Mouse (Mus musculus): ENCODE measurements around the gene Rftn1. TPM values are rescaled to one million over a fixed set of nuclear protein-coding genes. Genes with fewer than 3 reads are reported as not detected.
"Not testable (repeated sequence)": the region's sequence is repeated elsewhere in the genome, so short reads cannot be mapped to it uniquely, and the experiment has no call there.

Gene Rftn1
- total RNA-seq, 2 experiments from 2014 or later = 12.5 to 14.4 TPM

GRCm38 (mm10) chr17:50126545-50126944 is 63.9 kb downstream of the Rftn1 start:
- no peak for DNase-seq

- DNase-seq = no peak
Observed at GRCm38 (mm10) chr17:50125900-50126299, 64.6 kb downstream of the Rftn1 start.

GRCm38 (mm10) chr17:50125245-50125798 is 65.2 kb downstream of the Rftn1 start:
- DNase-seq = no peak

GRCm38 (mm10) chr17:50124708-50125107 is 65.8 kb downstream of the Rftn1 start:
- DNase-seq = no peak

GRCm38 (mm10) chr17:50122555-50122954 is 67.9 kb downstream of the Rftn1 start:
- no peak for DNase-seq

GRCm38 (mm10) chr17:50120098-50120497 is 70.4 kb downstream of the Rftn1 start:
- DNase-seq = no peak

- no peak for DNase-seq
Observed at GRCm38 (mm10) chr17:50117461-50117860, 73.0 kb downstream of the Rftn1 start.

- no peak for DNase-seq
Observed at GRCm38 (mm10) chr17:50116980-50117379, 73.5 kb downstream of the Rftn1 start.

- not testable (repeated sequence) for DNase-seq
Observed at GRCm38 (mm10) chr17:50116401-50116800, 74.1 kb downstream of the Rftn1 start.

GRCm38 (mm10) chr17:50115716-50116115 is 74.8 kb downstream of the Rftn1 start:
- DNase-seq = not testable (repeated sequence)

- no peak for DNase-seq
Observed at GRCm38 (mm10) chr17:50114659-50115058, 75.8 kb downstream of the Rftn1 start.

GRCm38 (mm10) chr17:50110650-50111415 is 79.6 kb downstream of the Rftn1 start:
- no peak for DNase-seq

- no peak for DNase-seq
Observed at GRCm38 (mm10) chr17:50106811-50107210, 83.7 kb downstream of the Rftn1 start.

- DNase-seq = no peak
Observed at GRCm38 (mm10) chr17:50104131-50104530, 86.3 kb downstream of the Rftn1 start.

- peak in 1 of 2 experiments; percentile 21 for DNase-seq
Observed at GRCm38 (mm10) chr17:50101416-50101815, 89.1 kb downstream of the Rftn1 start.

GRCm38 (mm10) chr17:50100070-50100469 is 90.4 kb downstream of the Rftn1 start:
- DNase-seq = no peak

GRCm38 (mm10) chr17:50099378-50099777 is 91.1 kb downstream of the Rftn1 start:
- DNase-seq = no peak

GRCm38 (mm10) chr17:50098297-50098696 is 92.2 kb downstream of the Rftn1 start:
- no peak for DNase-seq

- no peak for DNase-seq
Observed at GRCm38 (mm10) chr17:50097831-50098230, 92.6 kb downstream of the Rftn1 start.

- no peak for DNase-seq
Observed at GRCm38 (mm10) chr17:50096305-50096704, 94.2 kb downstream of the Rftn1 start.

- DNase-seq = no peak
Observed at GRCm38 (mm10) chr17:50094596-50094995, 95.9 kb downstream of the Rftn1 start.

GRCm38 (mm10) chr17:50094077-50094476 is 96.4 kb downstream of the Rftn1 start:
- DNase-seq = no peak

GRCm38 (mm10) chr17:50093356-50093755 is 97.1 kb downstream of the Rftn1 start:
- DNase-seq = no peak

- DNase-seq = no peak
Observed at GRCm38 (mm10) chr17:50092848-50093247, 97.6 kb downstream of the Rftn1 start.

All from layer of hippocampus, postnatal 36 days (tissue).